Mouse (Mus musculus) liver, embryonic 15.5 days (tissue): ENCODE results near the gene A3galt2. TPM values are rescaled to one million over a fixed set of nuclear protein-coding genes. Genes with fewer than 3 reads are reported as not detected.

Experiments used
- ATAC-seq: fragments of 200-750 bp; cut with Nextera tagmentation; 2 replicates; pipeline ENCODE4 v1.8.0; 2017; ENCODE audit warnings: moderate number of reproducible peaks, mild to moderate bottlenecking, moderate library complexity; ENCODE audit not compliant: insufficient read depth
- H3K27ac ChIP-seq: fragments of 300-500 bp; sonication (generic); replicated peaks from 2 replicates; pipeline ENCODE4 v1.5.1; 2015; ENCODE audit warnings: mild to moderate bottlenecking, inconsistent platforms
- H3K27me3 ChIP-seq: fragments of 300-500 bp; sonication (generic); 2 replicates; pipeline ENCODE4 v1.6.1; 2015; ENCODE audit warnings: mild to moderate bottlenecking, inconsistent platforms
- H3K36me3 ChIP-seq: fragments of 300-500 bp; sonication (generic); replicated peaks from 2 replicates; pipeline ENCODE4 v1.6.1; 2015; ENCODE audit warnings: moderate library complexity, mild to moderate bottlenecking, inconsistent platforms
- H3K4me1 ChIP-seq: fragments of 300-500 bp; sonication (generic); replicated peaks from 2 replicates; pipeline ENCODE4 v1.6.1; 2015; ENCODE audit warnings: inconsistent platforms
- H3K4me2 ChIP-seq: fragments of 300-500 bp; sonication (generic); 2 replicates; pipeline ENCODE4 v1.6.1; 2015; ENCODE audit warnings: moderate library complexity, mild to moderate bottlenecking, inconsistent platforms
- H3K4me3 ChIP-seq: fragments of 300-500 bp; sonication (generic); replicated peaks from 2 replicates; pipeline ENCODE4 v1.5.1; 2015; ENCODE audit warnings: mild to moderate bottlenecking, inconsistent platforms
- H3K9ac ChIP-seq: fragments of 300-500 bp; sonication (generic); 2 replicates; pipeline ENCODE4 v1.6.1; 2015; ENCODE audit warnings: moderate library complexity, mild to moderate bottlenecking, inconsistent platforms
- H3K9me3 ChIP-seq: fragments of 300-500 bp; sonication (generic); replicated peaks from 2 replicates; pipeline ENCODE4 v1.6.1; 2016; ENCODE audit warnings: inconsistent platforms
- WGBS: fragments of 180-500 bp; shearing (Covaris S2); methylation state at CpG from one replicate; pipeline ENCODE4 v1.1.7; 2015; ENCODE audit warnings: mixed read lengths; ENCODE audit not compliant: insufficient replicate concordance; 5-methylcytosine and 5-hydroxymethylcytosine counted together
- polyA plus RNA-seq: library from polyadenylated mRNA; unstranded; fragments of >200 nt; fragmentation: Nextera tagmentation; extraction: Ambion mirVana; gene quantifications from 2 replicates; pipeline ENCODE4 v1.2.1, GENCODE M21; 2015

The A3galt2 gene
- polyA plus RNA-seq, 1 experiment from 2014 or later = not detected

GRCm38 (mm10) chr4:128753571-128753970 lies 1.6 kb upstream of the A3galt2 start:
- no peak overlapping the region for H3K9ac ChIP-seq
- no peak overlapping the region for H3K4me3 ChIP-seq
- H3K27ac ChIP-seq = no peak overlapping the region
- no peaks in the 10 kb centered on the region; the same call in 1 of the 2 replicates for H3K27me3 ChIP-seq
- no peak overlapping the region for H3K4me2 ChIP-seq
- no peak for ATAC-seq
- 84% methylated on average over 7 of the region's 7 CpGs for WGBS
- peaks cover 53% of the 10 kb centered on the region for H3K36me3 ChIP-seq
- no peaks in the 10 kb centered on the region for H3K9me3 ChIP-seq
- H3K4me1 ChIP-seq = no peaks in the 10 kb centered on the region

- H3K4me1 ChIP-seq = peaks cover 17% of the 10 kb centered on the region
- peaks cover 29% of the 10 kb centered on the region for H3K36me3 ChIP-seq
- WGBS = 74% methylated on average over 7 of the region's 7 CpGs
- no peak overlapping the region for H3K9ac ChIP-seq
- no peak overlapping the region for H3K4me2 ChIP-seq
- no peak overlapping the region for H3K27ac ChIP-seq
- no peak for ATAC-seq
- no peak overlapping the region for H3K4me3 ChIP-seq
- H3K27me3 ChIP-seq = no peaks in the 10 kb centered on the region; the same call in 1 of the 2 replicates
- H3K9me3 ChIP-seq = no peaks in the 10 kb centered on the region
Measured at GRCm38 (mm10) chr4:128755900-128756299, 736 bp downstream of the A3galt2 start.

GRCm38 (mm10) chr4:128759214-128759613 lies 4.0 kb downstream of the A3galt2 start:
- Histone ChIP-seq H3K9ac (no peak overlapping the region), H3K4me1 (peaks cover 18% of the 10 kb centered on the region), H3K27me3 (no peaks in the 10 kb centered on the region; the same call in 1 of the 2 replicates), H3K9me3 (no peaks in the 10 kb centered on the region), H3K27ac (no peak overlapping the region), H3K36me3 (no peaks in the 10 kb centered on the region), H3K4me2 (no peak overlapping the region), H3K4me3 (no peak overlapping the region)
- WGBS = 70% methylated on average over 5 of the region's 5 CpGs
- ATAC-seq = no peak

DNA sequence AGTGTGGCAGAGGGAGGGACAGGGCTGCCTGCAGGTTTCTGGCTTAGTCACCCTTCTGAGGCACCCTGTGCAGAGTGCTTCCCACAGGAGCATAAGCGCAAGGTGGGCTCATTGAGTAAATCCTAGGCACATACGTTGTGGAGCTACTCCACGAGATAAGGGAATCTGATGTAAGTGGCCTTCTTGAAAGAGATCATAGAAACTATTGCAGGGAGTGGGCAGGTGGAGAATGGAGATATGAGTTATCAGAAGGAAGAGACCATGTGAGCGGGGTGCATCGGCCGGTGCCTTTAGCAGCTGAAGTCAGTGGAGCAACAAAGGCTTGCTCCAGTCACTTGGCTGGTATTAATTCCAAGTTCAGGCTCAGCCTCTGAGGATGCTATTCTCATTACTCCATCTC lies 4.9 kb downstream of the A3galt2 start:
- H3K36me3 ChIP-seq = no peaks in the 10 kb centered on the region
- no peaks in the 10 kb centered on the region; the same call in 1 of the 2 replicates for H3K27me3 ChIP-seq
- 20% methylated on average over 6 of the region's 6 CpGs for WGBS
- H3K27ac ChIP-seq = no peak overlapping the region
- H3K4me3 ChIP-seq = no peak overlapping the region
- ATAC-seq = peak; percentile 79
- H3K9ac ChIP-seq = no peak overlapping the region
- H3K4me2 ChIP-seq = peak overlapping the region; percentile 36; the same call in 1 of the 2 replicates
- H3K9me3 ChIP-seq = no peaks in the 10 kb centered on the region
- H3K4me1 ChIP-seq = peaks cover 18% of the 10 kb centered on the region

DNA sequence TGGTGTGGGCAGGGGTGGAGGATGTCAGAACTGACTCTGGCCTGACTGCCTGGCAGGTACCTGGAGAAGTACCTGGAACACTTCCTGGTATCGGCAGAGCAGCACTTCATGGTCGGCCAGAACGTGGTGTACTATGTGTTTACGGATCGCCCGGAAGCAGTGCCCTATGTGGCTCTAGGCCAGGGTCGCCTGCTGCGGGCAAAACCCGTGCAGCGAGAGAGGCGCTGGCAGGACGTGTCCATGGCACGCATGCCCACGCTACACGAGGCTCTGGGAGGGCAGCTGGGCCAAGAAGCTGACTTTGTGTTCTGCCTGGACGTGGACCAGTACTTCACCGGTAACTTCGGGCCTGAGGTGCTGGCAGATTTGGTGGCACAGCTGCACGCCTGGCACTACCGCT lies 11.8 kb downstream of the A3galt2 start:
- no peak overlapping the region for H3K9ac ChIP-seq
- H3K36me3 ChIP-seq = no peaks in the 10 kb centered on the region
- H3K27ac ChIP-seq = no peak overlapping the region
- H3K27me3 ChIP-seq = peaks cover 7% of the 10 kb centered on the region; the same call in 1 of the 2 replicates
- no peak overlapping the region for H3K4me2 ChIP-seq
- WGBS = 80% methylated on average over 20 of the region's 20 CpGs
- ATAC-seq = no peak
- no peaks in the 10 kb centered on the region; the same call in 1 of the 2 replicates for H3K4me1 ChIP-seq
- H3K9me3 ChIP-seq = no peaks in the 10 kb centered on the region
- H3K4me3 ChIP-seq = no peak overlapping the region

DNA sequence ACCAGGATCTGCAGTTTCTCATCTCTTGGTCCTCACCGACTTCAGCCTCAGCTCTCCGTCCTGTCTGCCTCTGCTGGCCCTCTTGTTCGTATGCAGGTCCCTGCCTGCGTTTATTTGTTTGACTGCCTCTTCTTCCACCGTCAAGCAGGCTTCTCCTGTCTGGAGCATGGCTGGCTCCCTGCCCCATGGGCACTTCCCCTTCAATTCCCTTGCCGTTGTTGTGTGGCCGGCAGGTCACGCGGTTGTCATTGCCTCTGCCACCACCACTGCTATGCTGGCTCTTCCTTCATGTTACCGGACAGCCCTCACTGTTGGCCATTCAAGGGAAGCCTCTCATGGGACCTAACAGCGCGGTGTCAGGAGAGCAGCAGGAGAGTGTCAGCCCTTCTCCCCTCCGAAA lies 13.0 kb downstream of the A3galt2 start:
- Histone ChIP-seq H3K4me1 (no peaks in the 10 kb centered on the region; the same call in 1 of the 2 replicates), H3K27me3 (peaks cover 7% of the 10 kb centered on the region; the same call in 1 of the 2 replicates), H3K4me2 (no peak overlapping the region), H3K36me3 (peaks cover 6% of the 10 kb centered on the region; the same call in 1 of the 2 replicates), H3K9ac (no peak overlapping the region), H3K27ac (no peak overlapping the region), H3K4me3 (no peak overlapping the region), H3K9me3 (no peaks in the 10 kb centered on the region)
- WGBS = 71% methylated on average over 13 of the region's 13 CpGs
- no peak for ATAC-seq

- no peak overlapping the region for H3K27ac ChIP-seq
- no peak for ATAC-seq
- no peak overlapping the region for H3K4me3 ChIP-seq
- H3K4me2 ChIP-seq = no peak overlapping the region
- peaks cover 7% of the 10 kb centered on the region; the same call in 1 of the 2 replicates for H3K27me3 ChIP-seq
- H3K9ac ChIP-seq = no peak overlapping the region
- H3K9me3 ChIP-seq = no peaks in the 10 kb centered on the region
- peaks cover 23% of the 10 kb centered on the region for H3K36me3 ChIP-seq
- 57% methylated on average over 13 of the region's 13 CpGs for whole genome bisulfite sequencing
- H3K4me1 ChIP-seq = no peaks in the 10 kb centered on the region; the same call in 1 of the 2 replicates
Measured at GRCm38 (mm10) chr4:128769569-128770355, 14.6 kb downstream of the A3galt2 start.

GRCm38 (mm10) chr4:128770698-128771097 lies 15.5 kb downstream of the A3galt2 start:
- no peak overlapping the region for H3K27ac ChIP-seq

GRCm38 (mm10) chr4:128773820-128774219 lies 18.7 kb downstream of the A3galt2 start:
- H3K36me3 ChIP-seq = peaks cover 58% of the 10 kb centered on the region
- no peak overlapping the region for H3K27ac ChIP-seq
- no peak overlapping the region for H3K9ac ChIP-seq
- no peak overlapping the region for H3K4me3 ChIP-seq
- H3K4me1 ChIP-seq = peaks cover 2% of the 10 kb centered on the region; the same call in 1 of the 2 replicates
- no peak for ATAC-seq
- 80% methylated on average over 11 of the region's 11 CpGs for WGBS
- H3K9me3 ChIP-seq = no peaks in the 10 kb centered on the region
- no peak overlapping the region for H3K4me2 ChIP-seq
- H3K27me3 ChIP-seq = no peaks in the 10 kb centered on the region

More at GRCm38 (mm10) chr4:128770698-128771097, 15.5 kb downstream of the A3galt2 start:
- no peak for ATAC-seq
- Histone ChIP-seq H3K9me3 (no peaks in the 10 kb centered on the region), H3K27me3 (peaks cover 7% of the 10 kb centered on the region; the same call in 1 of the 2 replicates), H3K4me2 (no peak overlapping the region), H3K4me1 (no peaks in the 10 kb centered on the region; the same call in 1 of the 2 replicates), H3K9ac (no peak overlapping the region), H3K4me3 (no peak overlapping the region), H3K36me3 (peaks cover 31% of the 10 kb centered on the region)
- WGBS = 76% methylated on average over 5 of the region's 5 CpGs

DNA sequence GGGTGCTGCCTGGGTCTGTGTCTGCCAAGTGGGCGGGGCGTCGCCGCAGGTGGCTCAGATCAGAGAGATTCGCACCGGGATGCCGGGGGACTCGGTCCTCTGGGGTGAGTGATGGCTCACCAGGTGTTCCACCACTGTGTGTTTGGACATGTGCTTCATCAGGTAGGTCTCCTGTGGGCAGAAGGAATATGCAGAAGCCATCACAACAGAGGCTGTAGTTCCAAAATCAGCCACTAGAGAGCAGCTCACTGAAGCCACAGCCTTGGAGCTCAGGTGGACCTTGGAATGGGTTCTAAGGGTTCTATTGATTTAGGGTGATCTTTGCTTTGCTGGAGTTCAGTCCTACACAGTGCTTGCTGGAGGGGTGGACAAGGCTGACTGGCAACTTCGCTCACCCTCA lies 19.3 kb downstream of the A3galt2 start:
- ATAC-seq = no peak
- Histone ChIP-seq H3K27me3 (no peaks in the 10 kb centered on the region), H3K36me3 (peaks cover 65% of the 10 kb centered on the region), H3K9ac (no peak overlapping the region), H3K4me3 (no peak overlapping the region), H3K27ac (no peak overlapping the region), H3K9me3 (no peaks in the 10 kb centered on the region), H3K4me2 (no peak overlapping the region), H3K4me1 (peaks cover 2% of the 10 kb centered on the region; the same call in 1 of the 2 replicates)
- 86% methylated on average over 9 of the region's 9 CpGs for WGBS

DNA sequence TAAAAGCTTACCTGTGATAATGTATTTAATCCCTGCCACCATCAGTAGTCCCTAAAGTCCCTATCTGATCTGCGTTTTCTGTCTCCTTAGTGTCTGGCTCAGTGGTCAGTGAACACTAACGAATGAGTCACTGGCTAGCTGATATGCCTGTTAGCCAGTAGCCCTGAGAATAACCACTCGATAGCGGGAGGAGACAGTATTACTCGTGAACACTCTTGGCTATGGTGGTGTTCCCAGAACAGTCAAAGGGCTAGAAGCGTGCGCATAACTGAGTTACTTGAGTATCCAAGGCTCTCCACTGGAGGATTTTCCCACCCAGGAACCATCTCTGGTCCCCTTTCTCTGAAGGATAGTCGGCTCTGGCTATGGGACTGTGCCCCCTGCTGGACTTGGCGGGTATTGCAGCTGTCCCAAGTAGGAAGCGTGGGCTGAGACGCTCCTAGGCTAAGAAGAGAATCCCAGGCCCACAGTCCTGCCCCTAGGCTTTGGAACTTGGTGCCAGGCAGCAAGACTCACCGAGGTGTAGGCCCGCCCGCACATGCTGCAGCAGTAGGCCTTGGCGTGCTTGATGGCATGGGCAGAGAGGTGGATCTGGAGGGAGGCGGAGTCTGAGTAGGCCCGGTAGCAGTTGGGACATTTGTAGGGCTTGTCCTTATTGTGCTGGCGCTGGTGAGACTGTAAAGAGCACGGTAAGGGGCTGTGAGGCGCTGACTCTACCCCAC lies 21.6 kb downstream of the A3galt2 start:
- H3K4me1 ChIP-seq = peaks cover 2% of the 10 kb centered on the region; the same call in 1 of the 2 replicates
- no peak overlapping the region for H3K9ac ChIP-seq
- H3K4me2 ChIP-seq = no peak overlapping the region
- peaks cover 81% of the 10 kb centered on the region for H3K36me3 ChIP-seq
- H3K27me3 ChIP-seq = no peaks in the 10 kb centered on the region
- ATAC-seq = peak; percentile 41; the same call in 1 of the 2 replicates
- H3K4me3 ChIP-seq = no peak overlapping the region
- H3K9me3 ChIP-seq = no peaks in the 10 kb centered on the region
- no peak overlapping the region for H3K27ac ChIP-seq
- WGBS = 47% methylated on average over 20 of the region's 20 CpGs
